Mouse (Mus musculus) urinary bladder, postnatal 10 days (tissue): ENCODE measurements around the gene Mrto4.
"Not testable (repeated sequence)": the region's sequence is repeated elsewhere in the genome, so short reads cannot be mapped to it uniquely, and the experiment has no call there.

Source experiments
- DNase-seq: peaks from one replicate; pipeline ENCODE4 v3.0.0; 2022; ENCODE audit warnings: low spot score

Mrto4 gene

DNA sequence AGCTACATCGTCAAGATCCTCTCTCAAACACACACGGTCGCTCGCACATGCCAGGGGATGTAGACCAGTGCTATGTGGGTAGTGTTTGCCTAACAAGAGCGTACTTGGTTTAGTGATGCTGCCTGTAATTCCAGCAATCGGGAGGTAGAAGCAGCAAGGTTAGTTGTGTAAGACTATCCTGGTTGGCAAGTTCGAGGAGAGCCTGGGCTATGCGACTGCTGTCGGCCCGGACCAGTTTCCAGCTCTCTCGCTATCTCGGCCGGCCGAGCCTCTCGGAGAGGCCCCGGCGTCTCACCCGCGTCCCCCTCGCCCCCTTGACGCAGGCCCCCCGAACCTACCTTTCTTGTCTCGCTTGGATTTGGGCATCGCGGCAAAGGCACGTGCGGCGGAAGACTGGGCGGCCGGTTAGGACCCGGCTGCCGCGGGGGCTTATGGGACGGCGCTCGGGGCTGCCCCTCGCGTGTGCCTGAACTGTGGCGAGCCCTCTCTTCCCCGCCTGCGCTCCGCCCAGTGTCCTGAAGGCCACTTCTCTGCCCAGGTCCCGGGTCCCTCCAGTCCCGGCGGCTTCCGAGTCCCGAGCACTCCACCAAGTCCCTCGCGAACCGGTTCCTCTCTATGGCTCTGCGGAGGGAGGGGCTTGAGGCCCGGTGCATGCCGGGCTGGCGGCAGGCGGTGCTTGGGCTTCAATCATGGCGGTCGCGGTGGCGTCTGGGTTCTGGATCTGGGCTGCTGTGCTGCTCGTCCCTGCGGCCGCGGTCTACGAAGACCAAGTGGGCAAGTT lies at the start of gene Mrto4, which contains the start of the genes Emc1 and Ubr4:
Mrto4 (minus strand) TSS at position 646 of the 781 bp plus-strand sequence.
Emc1 (plus strand) TSS at position 657 of the 781 bp plus-strand sequence.
Ubr4 (plus strand) TSS at position 679 of the 781 bp plus-strand sequence.
- peak; percentile 41 for DNase-seq

DNA sequence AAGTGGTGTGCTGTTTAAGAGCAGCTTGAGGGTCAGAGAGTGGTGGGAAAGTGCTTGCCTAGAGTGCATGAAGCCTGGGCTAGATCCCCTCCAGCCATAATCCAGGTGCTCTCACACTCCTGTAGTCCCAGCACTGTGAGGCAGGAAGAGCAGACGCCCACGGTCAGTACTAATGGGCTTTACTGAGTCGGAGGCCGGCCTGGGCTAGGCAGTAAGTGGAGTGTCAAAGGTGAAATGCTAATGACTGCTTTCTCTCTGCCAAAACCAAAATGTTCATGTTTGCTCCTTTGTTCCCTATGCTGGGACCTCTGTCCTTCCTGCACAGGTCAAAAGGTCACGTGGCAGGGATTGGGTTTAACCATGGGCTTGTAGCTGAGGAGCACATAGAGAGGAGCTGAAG lies 48.1 kb upstream of the Mrto4 start:
- no peak for DNase-seq

DNA sequence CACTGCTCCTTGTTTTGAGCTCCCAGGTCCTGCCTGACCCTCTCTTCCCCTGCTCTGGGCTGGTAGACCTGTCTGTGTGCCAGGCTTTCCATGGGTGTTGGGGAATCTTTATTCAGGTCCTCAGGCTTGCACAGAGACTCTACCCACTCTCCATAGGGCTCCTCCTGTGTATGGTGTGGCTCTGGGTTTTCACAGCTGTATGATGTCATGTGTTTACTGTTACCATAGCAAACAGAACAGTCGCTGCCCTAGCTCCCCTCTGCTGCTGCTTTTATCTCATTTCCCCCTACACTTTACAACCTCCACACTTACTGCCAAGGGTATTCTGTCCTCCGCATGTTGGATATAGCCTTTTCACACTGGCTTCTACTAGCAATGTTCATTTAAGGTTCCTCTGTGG lies 43.1 kb upstream of the Mrto4 start:
- DNase-seq = no peak

DNA sequence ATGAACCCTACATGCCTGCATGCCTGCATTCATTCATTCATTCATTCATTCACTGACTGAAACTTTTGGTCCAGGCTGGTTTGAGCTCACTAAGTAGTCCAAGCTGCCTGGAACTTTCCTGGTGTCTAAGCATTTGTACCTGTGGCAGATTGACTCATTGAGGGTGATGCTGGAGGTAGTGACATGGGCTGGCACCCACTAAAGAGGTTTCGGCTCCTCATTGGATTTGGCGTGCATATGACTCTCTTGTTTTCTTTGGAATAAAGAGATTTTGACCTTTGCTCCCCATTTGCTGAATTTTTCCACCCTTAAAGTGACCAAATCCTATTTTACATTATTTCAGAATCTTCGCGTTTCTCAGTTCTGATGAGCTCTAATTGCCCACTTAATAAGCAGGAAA lies 37.2 kb upstream of the Mrto4 start:
- no peak for DNase-seq

DNA sequence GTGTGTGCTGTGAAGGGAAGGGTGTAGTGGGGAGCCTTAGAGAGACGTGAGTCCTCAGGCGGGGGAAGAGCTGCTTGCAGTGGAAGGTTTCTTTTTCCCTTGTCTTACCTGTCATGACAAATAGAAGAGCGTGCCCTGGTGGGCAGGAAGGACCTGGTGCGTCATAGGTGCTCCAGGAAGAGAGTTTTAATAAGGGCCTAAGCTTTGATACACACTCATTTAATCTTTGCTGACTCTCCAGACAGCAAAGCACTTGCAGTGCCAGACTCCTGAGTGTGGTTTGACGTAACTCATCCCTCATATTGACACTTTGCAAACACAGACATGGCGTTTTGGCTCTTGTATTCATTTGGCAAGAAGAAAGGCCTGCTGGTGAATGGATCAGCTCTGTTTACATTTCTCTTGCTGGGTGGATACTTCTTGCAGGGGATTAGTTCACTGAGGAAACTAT lies 34.5 kb upstream of the Mrto4 start:
- no peak for DNase-seq

DNA sequence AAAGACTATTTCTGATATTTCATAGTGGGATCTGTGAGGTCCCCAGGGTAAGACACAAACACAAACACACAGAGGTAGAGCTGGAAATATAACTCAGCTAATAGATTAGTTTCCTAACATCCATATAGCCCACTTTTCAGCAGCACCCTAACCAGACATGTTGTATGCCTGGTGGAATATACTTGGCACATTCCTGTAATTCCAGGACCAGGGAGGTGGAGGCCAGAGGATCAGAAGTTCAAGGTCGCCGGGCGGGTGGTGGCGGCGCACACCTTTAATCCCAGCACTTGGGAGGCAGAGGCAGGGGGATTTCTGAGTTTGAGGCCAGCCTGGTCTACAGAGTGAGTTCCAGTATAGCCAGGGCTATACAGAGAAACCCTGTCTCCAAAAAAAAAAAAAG lies 33.5 kb upstream of the Mrto4 start:
- not testable (repeated sequence) for DNase-seq

DNA sequence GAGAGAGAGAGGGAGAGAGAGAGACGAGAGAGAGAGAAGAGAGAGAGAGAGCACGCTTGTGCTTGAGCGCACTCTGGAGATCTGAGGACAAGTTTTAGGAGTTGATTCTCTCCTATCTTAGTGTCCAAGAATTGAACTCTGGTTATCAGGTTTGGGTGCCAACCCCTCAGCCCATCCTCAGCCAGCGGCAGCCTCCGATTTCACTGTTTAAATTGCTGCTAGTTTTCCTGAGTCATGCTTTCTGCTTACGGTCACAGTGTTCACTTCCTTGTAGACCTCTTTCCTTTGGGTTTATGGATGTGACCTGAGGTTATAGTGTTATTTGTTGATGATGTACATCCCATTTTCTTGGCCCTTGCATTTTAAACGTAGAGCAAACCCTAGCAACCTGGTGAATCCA lies 29.9 kb upstream of the Mrto4 start:
- DNase-seq = no peak

DNA sequence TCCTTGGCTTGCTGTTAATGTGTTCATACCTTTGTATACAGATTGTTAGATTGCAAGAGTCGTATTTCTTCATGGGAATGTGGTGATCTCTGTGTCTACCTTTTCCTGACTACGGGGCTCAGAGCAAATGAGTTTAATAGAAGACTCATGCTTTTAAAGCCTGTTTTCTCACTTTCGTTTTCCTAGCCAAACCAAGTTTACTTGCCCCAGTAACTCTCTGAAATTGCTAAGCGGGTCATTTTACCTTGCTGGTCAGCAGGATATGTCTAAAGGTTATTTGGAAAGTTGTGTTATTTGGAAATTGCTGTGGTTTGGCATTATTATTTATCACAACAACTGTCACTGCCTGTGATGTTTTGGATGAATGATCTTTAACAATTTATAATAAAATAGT lies 29.1 kb upstream of the Mrto4 start:
- no peak for DNase-seq

DNA sequence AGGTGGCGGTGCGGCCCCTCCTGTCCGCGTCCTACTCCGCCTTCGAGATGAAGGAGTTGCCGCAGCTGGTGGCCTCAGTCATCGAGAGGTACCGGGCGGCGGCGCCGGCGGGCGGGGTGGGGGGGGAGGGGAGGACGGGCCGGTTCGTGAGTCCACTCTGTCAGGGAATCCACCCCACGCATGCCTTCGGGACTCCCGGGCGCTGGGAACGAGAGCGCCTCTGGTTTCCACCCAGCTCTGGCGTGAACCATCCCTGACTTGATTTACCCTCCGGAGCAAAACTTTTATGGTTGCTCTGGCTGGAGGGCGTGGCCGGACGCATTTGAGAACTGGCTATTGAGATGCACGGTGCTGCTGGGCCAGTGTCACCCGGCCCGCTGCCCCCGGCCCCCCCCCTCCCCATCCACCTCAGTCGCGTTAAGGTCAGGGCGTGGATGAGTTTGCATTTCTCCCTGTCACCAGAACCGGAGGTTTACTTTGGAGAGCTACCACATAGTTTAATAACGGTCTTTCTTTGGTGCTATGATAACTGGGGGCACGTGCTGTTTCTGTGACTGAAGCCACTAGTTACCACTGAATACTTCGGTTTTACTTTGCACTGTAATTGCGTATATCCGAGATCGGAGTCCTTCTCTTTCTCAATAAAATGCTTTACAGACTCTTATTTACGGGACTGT lies 28.5 kb upstream of the Mrto4 start:
- no peak for DNase-seq

DNA sequence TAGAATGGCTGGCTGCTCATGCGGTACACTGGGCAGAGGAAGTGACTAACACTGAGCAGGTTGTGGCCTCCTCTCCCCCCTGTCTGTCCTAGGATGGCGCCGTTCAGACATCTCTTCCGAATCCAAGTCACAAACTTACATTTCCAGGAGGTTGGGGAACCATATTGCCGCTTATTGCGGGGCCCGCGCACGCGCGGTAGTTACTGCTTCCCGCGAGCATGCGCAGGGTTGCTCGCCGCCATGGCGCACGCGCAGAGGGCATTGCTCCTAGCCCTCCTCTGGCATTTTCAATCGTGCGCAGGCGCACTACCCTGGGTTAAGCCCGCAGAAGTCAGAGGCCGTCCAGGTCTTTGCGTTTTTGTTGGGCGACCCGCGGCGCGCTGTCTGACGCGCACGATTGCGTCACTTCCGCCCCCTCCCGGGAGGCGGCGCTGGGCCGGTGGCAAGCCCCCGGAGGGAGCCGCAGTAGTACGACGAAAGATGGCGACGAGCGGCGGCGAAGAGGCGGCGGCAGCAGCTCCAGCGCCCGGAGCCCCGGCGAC lies 27.9 kb upstream of the Mrto4 start:
- DNase-seq = peak; percentile 99

DNA sequence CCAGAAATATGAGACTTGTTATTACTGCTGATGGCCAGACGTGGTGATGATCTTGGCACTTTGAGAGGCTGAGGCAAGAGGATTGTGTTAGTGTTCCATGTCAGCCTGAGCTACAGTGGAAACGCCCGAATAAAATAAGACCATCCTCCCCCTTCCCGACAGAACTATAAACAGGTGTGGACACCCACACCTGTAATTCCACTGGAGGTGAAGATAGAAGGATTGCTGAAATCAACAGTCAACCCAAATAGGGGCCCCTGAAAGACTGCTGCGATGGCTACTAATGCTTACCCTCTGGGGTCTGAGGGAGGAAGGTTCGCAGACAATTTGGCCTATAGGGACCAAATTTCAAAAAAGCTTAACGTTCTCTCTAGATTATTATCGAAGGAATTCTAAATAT lies 27.3 kb upstream of the Mrto4 start:
- no peak for DNase-seq

DNA sequence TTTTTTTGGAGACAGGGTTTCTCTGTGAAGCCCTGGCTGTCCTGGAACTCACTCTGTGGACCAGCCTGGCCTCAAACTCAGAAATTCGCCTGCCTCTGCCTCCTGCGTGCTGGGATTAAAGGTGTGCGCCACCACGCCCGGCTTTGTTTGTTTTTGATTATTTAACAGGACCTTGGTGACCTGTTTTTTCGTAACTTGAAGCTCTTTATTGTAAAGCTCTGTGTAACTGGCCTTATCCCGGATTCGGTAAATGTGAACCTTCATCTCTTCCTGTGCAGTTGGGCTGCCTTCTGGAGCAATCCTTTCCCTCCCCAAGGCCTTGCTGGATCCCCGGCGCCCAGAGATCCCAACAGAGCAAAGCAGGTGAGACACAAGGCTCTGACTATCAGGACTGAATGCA lies 21.2 kb upstream of the Mrto4 start:
- DNase-seq = no peak

DNA sequence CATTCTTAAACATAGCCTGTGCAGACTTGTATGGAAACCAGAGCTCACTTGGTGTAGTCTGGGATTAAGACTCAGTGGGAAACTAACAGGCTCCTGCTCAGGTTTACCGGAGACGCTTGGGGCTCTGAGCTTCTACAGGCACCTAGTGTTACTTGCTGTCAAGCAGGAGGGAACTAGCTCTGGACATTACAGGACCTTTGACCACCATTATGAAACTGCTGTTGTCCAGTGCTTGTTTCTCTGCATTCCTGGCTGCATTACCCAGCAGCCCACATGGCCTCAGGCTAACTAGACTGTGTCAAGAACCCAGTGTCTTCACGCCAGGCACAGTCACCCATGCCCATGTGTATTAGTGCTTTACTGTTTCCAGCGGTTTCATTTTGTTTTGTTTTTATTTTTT lies 20.8 kb upstream of the Mrto4 start:
- no peak for DNase-seq

DNA sequence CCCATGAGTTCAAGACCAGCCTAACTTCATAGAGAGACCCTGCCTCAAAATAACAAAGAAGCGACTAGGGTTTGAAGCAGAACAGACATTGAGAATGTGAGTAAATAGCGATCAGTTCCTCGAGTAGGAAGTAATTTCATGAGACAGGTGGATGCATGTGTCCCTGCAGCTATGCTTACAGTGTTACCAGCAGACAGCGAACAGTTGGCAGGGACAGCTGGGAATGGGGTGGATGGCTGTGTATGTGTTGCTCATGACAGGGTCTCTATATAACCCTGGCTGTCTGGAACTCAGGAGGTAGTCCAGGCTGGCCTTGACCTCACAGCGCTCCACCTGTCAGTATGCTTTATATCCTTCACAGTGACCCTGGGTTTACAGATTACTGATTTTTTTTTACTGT lies 15.7 kb upstream of the Mrto4 start:
- no peak for DNase-seq

DNA sequence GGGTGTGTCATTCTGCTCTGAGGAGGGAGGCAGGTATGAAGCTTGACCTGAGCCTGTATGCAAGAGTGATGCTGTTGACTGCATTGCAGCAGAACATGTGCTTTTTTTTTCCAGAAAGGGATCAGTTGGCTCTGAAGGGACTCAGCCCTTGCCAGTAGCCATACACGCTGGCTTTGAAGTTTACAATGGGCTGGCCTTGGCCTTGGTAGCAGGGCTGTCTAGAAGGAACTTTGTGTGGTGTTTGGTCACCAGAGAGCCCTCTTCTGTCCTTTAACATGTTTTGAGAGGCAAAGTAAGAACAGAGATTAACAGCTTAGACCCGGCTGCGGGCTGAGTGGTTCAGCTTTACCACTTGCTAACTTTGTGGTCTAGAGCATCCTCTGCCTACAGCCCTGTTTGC lies 15.0 kb upstream of the Mrto4 start:
- DNase-seq = no peak

DNA sequence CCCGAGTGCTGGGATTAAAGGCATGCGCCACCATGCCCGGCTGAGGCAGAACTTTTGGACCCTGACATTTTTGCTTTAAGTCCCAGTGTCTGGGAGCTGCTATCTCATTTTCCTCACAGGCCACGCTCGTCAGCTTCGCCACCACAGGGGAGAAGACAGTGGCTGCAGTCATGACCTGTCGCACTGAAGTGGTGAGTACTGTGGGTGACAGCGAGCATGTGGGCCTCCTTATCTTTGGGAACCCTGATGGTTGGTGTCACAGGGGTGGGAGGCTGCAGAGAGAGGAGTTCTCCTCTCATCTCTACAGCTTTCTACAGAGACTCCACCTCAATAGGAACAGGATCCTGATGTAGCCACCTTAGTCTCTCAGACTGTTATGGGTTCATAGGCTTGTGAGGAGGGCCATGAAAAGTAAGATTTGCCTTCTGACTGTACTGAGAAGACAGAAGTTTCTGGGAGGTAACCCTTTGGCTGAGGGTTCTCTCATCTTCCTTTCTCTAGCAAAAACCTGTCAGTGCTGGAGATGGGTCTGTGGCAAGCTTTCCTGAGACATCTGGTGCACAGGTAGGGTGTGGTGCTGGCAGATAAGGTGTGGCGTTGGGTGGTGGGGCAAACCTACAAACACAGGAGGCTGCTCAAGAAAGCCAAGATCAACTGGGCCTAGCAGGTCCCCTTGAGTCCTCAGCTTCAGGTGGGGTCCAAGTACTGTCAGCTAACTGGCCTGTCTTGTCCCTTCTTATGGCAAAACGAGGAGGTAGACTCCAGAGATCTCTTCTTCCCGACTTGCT lies 8.6 kb upstream of the Mrto4 start:
- no peak for DNase-seq

DNA sequence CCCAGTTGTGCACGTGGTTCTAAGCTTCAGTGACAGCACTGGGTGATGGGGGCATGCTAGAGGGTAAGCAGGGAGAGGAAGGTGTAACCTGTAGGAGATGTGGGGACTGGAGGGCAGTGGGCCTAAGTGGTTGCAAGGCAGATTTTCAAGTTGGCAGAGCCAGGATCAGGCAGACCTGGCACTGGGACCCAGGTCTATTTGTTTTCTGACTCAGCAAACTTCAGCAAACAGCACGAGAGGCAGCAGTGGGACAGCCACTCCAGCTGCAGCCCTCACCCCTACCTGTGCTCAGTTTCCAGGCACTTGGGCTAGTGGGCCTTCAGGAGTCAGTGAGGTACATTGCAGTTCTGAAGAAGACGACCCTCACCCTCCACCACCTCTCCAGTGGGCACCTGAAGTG lies 4.8 kb upstream of the Mrto4 start:
- no peak for DNase-seq

DNA sequence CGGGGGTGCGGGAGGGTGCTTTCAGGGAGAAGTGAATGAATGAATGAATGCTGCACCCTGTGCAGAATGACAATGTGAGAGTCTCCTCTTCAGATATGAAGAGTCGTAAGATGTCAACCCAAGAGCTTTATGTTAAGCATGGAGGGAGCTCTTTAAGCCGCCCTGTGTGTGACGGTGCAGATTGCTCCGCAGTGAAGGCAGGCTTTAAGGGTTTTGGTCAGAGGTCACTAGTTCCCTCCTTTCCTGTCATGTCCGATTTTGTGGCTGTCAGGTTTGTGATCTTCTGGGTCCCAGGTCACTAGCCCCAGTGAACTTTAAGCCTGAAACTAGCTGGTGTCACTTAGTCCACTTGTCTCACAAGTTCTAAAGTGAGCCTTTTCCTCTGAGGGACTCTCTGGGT lies 456 bp upstream of the Mrto4 start:
- DNase-seq = no peak

DNA sequence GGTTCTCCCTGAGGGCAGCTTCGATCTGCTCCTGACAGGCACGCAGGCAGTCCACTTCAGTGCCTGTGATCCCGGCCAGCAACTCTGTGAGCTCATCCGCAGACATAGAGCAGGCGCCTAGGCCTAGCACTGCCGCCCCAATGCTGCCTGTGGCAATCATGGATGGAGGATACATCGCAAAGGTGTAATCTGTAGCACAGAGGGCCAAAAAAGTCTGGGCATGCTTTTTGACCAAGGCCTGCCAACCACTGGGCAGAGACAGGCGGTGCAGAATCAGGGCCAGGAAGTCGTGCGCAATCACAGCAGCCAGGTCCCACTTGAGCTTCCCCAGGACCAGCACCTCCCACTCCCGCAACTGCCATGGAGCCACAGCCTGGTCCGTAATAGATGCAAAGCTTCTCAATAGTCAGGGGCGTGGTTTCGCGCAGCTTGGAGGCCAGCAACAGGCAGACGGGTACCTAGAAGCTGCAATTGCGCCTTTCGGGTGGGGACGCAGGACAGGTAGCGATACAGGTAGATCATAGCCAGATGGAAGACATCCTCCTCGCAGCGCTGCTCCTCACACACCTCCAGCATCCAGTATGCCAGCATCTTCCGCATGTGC lies 6.9 kb downstream of the Mrto4 start:
- no peak for DNase-seq

DNA sequence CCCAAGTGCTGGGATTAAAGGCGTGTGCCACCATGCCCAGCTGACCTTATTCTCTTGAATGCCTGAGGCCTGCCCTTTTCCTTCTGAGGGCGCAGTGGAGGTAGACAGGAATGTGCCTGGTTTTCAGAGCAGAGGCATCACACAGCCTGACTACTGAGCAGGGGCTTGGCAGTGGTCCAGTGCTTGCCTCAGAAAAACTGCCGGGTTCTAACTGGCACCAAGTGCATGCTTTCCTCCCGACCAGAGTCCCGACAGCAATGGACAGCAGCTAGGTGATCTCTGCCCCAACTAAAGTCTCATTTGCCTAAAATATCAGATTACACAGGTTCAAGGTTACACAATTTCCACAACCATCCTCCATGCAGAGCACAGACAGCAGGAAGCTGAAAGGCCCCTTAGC lies 8.7 kb downstream of the Mrto4 start:
- DNase-seq = no peak

DNA sequence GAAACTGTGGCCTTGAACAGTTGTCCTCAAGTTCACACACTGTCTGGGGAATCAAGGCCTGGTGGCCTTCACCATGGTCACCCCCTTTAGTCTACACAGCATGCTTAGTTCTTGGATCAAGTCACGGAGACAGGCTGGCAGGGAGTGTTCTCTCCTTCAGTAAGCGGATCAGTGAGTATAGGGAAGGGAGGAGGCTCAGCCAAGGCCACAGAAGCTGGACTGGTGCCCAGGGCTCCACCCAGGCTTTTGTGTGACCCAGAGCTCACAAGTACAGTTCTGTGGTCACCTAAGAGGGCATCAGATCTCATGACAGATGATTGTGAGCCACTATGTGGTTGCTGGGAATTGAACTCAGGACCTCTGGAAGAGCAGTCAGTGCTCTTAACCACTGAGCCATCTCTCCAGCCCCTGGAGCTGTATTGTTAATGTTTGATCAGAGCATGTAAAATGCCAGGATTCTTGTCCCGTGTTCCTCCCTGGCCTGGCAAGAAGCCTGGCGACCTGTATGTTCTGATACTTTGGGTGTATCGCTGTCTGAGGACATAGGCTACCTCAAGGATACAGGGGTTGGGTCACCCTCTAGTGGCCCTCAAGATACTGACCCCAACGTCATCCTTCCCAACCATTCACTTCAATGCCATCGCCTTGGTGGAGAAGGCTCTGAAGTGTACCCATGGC lies 10.7 kb downstream of the Mrto4 start:
- DNase-seq = no peak

DNA sequence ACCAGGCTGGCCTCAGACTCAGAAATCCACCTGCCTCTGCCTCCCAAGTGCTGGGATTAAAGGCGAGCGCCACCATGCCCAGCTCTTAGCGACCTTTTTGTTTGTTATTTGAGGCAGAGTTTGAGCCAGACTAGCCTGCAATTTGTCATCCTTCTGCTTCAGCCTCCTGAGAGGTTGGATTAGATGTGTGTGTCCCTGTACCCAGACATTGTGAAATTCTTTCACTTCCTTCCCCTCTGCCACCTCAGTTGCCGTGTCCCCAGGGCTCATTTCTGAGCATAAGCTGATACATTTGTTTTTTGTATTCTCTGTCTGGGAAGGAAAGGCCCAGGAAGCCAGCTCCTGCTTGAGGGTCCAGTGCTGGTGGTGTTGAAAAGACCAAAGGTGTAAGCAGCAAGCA lies 11.5 kb downstream of the Mrto4 start:
- no peak for DNase-seq
